Mouse (Mus musculus) intestine, embryonic 15.5 days (tissue): ENCODE measurements around the gene Pla2g12a. TPM values are rescaled to one million over a fixed set of nuclear protein-coding genes. Genes with fewer than 3 reads are reported as not detected.

ENCODE experiments used
- ATAC-seq: fragments of 200-750 bp; cut with Nextera tagmentation; 2 replicates; pipeline ENCODE4 v1.8.0; 2017; ENCODE audit warnings: moderate TSS enrichment, moderate library complexity
- H3K27ac ChIP-seq: fragments of 300-500 bp; sonication (generic); 2 replicates; pipeline ENCODE4 v1.5.1; 2015; ENCODE audit warnings: mild to moderate bottlenecking, inconsistent platforms
- H3K27me3 ChIP-seq: fragments of 300-500 bp; sonication (generic); replicated peaks from 2 replicates; pipeline ENCODE4 v1.6.1; 2015; ENCODE audit warnings: inconsistent platforms
- H3K36me3 ChIP-seq: fragments of 300-500 bp; sonication (generic); 2 replicates; pipeline ENCODE4 v1.6.1; 2015; ENCODE audit warnings: inconsistent platforms
- H3K4me1 ChIP-seq: fragments of 300-500 bp; sonication (generic); replicated peaks from 2 replicates; pipeline ENCODE4 v1.6.1; 2015; ENCODE audit warnings: inconsistent platforms
- H3K4me2 ChIP-seq: fragments of 300-500 bp; sonication (generic); replicated peaks from 2 replicates; pipeline ENCODE4 v1.6.1; 2015; ENCODE audit warnings: mild to moderate bottlenecking, inconsistent platforms
- H3K4me3 ChIP-seq: fragments of 300-500 bp; sonication (generic); replicated peaks from 2 replicates; pipeline ENCODE4 v1.5.1; 2015; ENCODE audit warnings: inconsistent platforms
- H3K9ac ChIP-seq: fragments of 300-500 bp; sonication (generic); 2 replicates; pipeline ENCODE4 v1.6.1; 2015; ENCODE audit warnings: inconsistent platforms
- H3K9me3 ChIP-seq: fragments of 300-500 bp; sonication (generic); 2 replicates; pipeline ENCODE4 v1.6.1; 2016; ENCODE audit warnings: inconsistent platforms
- WGBS: fragments of 180-500 bp; shearing (Covaris S2); methylation state at CpG from one replicate; pipeline ENCODE4 v1.1.7; 2015; 5-methylcytosine and 5-hydroxymethylcytosine counted together
- polyA plus RNA-seq: library from polyadenylated mRNA; unstranded; fragments of >200 nt; fragmentation: Nextera tagmentation; extraction: Ambion mirVana; gene quantifications from 2 replicates; pipeline ENCODE4 v1.2.1, GENCODE M21; 2015

Gene Pla2g12a
- polyA plus RNA-seq, 1 experiment from 2014 or later = 68.9 TPM

GRCm38 (mm10) chr3:129940780-129941179 lies 62.4 kb downstream of the Pla2g12a start:
- 95% methylated on average over 2 of the region's 2 CpGs for WGBS
- H3K4me3 ChIP-seq = no peak overlapping the region
- no peaks in the 10 kb centered on the region for H3K4me1 ChIP-seq
- no peak overlapping the region for H3K4me2 ChIP-seq
- H3K9me3 ChIP-seq = no peaks in the 10 kb centered on the region
- no peak for ATAC-seq
- no peak overlapping the region for H3K27ac ChIP-seq
- H3K9ac ChIP-seq = no peak overlapping the region
- no peaks in the 10 kb centered on the region for H3K36me3 ChIP-seq
- no peaks in the 10 kb centered on the region for H3K27me3 ChIP-seq

- no peaks in the 10 kb centered on the region for H3K27me3 ChIP-seq
- H3K36me3 ChIP-seq = no peaks in the 10 kb centered on the region
- H3K27ac ChIP-seq = no peak overlapping the region
- no peak overlapping the region for H3K4me2 ChIP-seq
- H3K9me3 ChIP-seq = no peaks in the 10 kb centered on the region
- H3K9ac ChIP-seq = no peak overlapping the region
- no peak overlapping the region for H3K4me3 ChIP-seq
- ATAC-seq = no peak
- 100% methylated on average over 1 of the region's 1 CpGs for WGBS
- no peaks in the 10 kb centered on the region for H3K4me1 ChIP-seq
Observed at GRCm38 (mm10) chr3:129941291-129941690, 62.9 kb downstream of the Pla2g12a start.

GRCm38 (mm10) chr3:129943813-129944212 lies 65.4 kb downstream of the Pla2g12a start:
- no peak overlapping the region for H3K27ac ChIP-seq
- WGBS = 67% methylated on average over 4 of the region's 4 CpGs
- H3K36me3 ChIP-seq = no peaks in the 10 kb centered on the region
- no peak overlapping the region for H3K4me3 ChIP-seq
- H3K4me2 ChIP-seq = no peak overlapping the region
- no peak overlapping the region for H3K9ac ChIP-seq
- no peaks in the 10 kb centered on the region for H3K9me3 ChIP-seq
- H3K4me1 ChIP-seq = no peaks in the 10 kb centered on the region
- no peak for ATAC-seq
- no peaks in the 10 kb centered on the region for H3K27me3 ChIP-seq

Other genes with a start within 250 kb of the Pla2g12a start
- 1.5 and 2.0 TPM in 2 replicates for gene Egf, start 123.3 kb upstream of the Pla2g12a start, polyA plus RNA-seq
- not detected in 2 replicates for gene Lrit3, start 74.6 kb upstream of the Pla2g12a start, polyA plus RNA-seq
- not detected in 2 replicates for gene Rrh, start 56.0 kb upstream of the Pla2g12a start, polyA plus RNA-seq
- gene Gar1, start 47.2 kb upstream of the Pla2g12a start, polyA plus RNA-seq = 87.7 and 93.2 TPM in 2 replicates
- 57.2 and 57.9 TPM in 2 replicates for gene Cfi, start 42.7 kb upstream of the Pla2g12a start, polyA plus RNA-seq
- gene Casp6, start 22.8 kb downstream of the Pla2g12a start, polyA plus RNA-seq = 142 and 147 TPM in 2 replicates
- 2.5 and 3.5 TPM in 2 replicates for gene Mcub, start 91.6 kb downstream of the Pla2g12a start, polyA plus RNA-seq
- gene Sec24b, start 182.9 kb downstream of the Pla2g12a start, polyA plus RNA-seq = 24.7 and 29.2 TPM in 2 replicates